Mouse (Mus musculus) c-Kit-positive CD71-positive TER-119-negative erythroid progenitor cells, embryonic 14.5 days (primary cell): ENCODE results near the gene Pigu.

Experiments used
- DNase-seq: peaks from one replicate; pipeline ENCODE4 v3.0.0-alpha.2; 2013; ENCODE audit warnings: low read depth

The Pigu gene

DNA sequence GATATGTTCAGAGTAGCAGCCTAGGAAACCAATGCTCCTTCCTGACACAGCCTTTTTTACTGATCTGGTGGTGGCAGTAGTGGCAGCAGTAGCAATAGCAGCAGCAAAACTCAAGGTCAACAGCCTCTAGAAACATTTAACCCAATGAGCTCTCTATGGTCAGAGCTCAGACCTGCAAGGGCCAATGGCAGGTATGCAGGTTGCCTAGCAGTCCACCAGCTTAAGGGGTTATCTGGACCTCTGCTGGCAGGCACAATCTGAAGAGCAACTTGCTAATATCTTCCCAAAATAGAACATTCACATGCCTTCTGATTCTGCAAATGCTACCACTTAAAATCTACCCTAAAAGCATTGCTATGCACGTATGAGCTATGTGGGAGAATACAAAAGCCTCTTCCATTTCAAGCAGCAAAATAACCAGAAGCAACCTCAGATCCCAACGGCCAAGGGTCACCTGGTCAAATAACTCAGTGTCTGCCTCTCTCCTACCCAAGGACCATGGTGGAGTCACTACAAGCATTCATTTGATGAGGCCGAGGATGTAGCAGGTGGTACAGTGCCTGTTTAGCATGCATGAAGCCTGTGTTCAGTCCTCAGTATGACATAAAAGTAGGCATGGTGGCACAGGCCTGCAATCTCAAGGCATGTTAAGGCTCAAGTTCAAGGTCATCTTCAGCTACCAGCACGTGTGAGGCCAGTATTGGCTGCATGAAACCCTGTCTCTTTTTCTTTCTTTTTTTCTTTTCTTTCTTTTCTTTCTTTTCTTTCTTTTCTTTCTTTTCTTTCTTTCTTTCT lies 69.6 kb downstream of the Pigu start:
- DNase-seq, result no peak

DNA sequence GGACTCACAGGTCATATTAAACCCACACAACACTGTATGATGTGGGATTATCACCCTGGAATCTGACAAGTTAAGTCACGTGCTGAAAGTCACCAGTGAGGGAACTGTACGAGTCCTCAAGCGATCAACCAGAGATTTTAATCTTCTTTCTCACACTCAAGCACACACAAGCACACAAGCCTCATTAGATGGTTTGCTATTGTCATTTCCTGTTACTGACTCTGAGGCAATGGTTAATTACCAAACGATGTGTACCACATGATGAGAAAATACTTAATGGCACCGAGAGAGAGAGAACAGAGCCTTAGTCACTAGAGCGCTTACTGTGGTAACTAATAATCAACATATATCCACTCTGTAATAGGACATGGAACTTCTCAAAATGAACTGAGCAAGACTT lies 71.5 kb downstream of the Pigu start:
- no peak for DNase-seq

- no peak for DNase-seq
Observed at GRCm38 (mm10) chr2:155284647-155285046, 72.6 kb downstream of the Pigu start.

DNA sequence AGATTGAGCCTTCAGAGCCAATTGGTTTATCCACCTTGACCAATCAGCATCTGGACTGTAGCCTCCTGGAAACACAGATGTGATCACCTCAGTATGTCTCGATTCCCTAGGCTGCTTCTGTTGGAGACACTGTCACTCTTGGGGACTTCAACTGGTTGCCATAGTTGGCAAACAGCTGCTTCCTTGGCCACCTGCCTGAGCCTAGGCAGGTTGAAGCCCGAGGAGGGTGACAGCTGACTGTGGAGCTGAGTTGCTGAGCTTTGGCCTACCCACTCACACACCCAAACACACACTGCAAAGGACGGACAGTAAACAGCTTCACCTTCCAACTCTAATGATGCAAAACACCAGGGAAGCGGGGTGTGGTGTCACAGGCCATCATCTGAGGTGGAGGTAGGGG lies 73.4 kb downstream of the Pigu start:
- no peak for DNase-seq

- DNase-seq, result no peak
Observed at GRCm38 (mm10) chr2:155280116-155280515, 77.1 kb downstream of the Pigu start.

DNA sequence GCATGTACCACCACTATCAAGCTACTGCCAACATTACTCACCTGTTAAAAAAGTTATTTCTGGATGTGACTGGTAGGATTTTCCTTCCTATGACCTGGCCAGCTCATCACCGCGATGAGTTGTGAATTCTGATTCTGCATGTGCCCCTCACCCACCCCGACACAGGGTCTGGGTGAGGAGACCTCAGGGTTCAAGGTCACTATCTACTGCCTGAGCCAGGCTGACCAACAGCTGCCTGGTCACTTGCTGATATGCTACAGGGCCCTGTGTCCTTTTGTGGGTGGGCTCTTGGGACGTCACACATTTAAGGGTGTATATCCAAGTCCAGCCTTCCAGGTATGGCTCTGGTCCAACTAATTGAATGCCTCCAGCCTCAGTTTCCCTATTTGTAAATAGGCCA lies 78.1 kb downstream of the Pigu start:
- no peak for DNase-seq

DNA sequence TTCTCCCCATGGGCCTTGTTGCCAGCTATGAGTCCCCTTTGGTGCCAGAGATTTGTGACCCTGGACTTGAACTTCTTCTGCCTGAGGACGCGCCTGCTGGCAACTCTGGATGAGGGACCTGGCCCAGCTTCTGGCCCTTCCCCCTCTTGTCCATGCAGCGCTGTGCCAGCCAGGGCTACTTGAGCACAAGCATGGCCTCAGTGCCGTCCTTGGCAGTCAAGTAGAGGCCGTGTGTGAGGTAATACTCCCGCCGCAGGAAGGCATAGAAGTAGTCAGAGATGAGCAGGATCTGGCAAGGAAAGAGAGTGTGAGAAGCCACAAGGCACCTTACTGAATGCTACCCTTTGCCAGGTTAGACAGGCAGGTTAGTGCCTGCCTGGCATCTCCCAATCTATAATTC lies 78.9 kb downstream of the Pigu start:
- no peak for DNase-seq

DNA sequence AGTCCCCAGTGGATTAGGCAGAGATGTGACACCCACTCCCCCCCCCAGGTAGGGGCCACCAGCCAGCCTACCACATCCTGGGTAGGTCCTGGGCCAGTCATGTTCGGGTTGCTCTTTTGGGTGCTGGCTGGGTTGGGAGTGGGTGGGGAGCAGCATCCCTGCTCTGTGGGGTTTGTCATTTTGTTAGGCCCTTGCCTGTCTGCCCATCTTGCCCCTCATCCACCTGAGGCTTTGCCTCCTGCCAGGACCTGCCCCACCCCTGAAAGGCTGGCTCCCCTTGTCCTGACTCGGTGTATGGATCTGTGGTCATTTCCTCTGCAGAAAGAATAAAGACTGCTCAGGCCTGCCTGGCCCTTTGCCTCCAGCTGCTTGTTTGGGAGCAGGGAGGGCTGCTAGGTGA lies 79.5 kb downstream of the Pigu start:
- DNase-seq, result no peak

DNA sequence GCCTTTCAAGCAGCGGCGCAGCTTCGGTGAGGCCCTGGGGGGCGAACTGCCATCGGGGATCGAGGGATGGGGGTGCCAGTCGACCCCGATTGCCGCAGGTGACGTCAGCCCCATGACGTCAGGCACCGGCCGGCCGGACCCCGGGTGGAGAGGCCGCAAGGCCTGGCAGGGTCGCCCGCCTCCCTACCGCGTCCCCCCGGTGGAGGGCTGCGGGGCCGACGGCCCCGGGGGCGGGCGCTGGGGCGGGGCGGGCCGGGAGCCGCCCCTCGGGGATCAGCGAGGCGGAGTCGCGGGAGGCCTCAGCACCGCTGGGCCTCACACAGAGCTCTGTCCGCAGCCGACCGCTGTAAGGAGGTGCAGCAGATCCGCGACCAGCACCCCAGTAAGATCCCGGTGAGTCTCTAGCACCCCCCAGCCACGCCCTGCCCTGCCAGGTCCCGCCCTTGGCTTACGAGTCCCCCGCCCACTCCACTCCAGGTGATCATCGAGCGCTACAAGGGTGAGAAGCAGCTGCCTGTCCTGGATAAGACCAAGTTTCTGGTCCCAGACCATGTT lies 80.5 kb downstream of the Pigu start:
- DNase-seq, result no peak

DNA sequence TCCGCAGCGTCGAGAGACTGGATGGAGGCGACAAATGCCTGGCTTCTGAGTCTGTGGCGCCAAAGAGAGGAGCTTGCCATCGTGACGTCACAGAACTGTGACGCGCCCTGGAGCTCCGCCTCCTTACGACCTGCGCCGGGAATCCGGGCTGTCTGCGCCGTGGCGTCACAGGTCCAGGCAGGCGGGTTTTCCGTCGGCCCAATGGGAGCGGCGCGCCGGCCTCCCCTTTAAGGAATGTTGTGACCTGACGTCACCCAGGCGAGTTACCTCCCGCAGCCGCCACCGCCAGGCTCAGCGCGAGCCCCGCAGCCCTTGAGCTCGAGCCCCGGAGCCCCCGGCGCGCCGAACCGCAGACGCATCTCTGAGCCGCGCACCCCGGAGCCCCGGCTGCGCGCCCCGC lies 81.0 kb downstream of the Pigu start, which contains the start of gene Map1lc3a:
Gene Map1lc3a, plus strand, starts transcription at position 103 of the 400 bp plus-strand sequence.
- DNase-seq, result peak; percentile 95

- DNase-seq, result no peak
Observed at GRCm38 (mm10) chr2:155273603-155274002, 83.6 kb downstream of the Pigu start.

DNA sequence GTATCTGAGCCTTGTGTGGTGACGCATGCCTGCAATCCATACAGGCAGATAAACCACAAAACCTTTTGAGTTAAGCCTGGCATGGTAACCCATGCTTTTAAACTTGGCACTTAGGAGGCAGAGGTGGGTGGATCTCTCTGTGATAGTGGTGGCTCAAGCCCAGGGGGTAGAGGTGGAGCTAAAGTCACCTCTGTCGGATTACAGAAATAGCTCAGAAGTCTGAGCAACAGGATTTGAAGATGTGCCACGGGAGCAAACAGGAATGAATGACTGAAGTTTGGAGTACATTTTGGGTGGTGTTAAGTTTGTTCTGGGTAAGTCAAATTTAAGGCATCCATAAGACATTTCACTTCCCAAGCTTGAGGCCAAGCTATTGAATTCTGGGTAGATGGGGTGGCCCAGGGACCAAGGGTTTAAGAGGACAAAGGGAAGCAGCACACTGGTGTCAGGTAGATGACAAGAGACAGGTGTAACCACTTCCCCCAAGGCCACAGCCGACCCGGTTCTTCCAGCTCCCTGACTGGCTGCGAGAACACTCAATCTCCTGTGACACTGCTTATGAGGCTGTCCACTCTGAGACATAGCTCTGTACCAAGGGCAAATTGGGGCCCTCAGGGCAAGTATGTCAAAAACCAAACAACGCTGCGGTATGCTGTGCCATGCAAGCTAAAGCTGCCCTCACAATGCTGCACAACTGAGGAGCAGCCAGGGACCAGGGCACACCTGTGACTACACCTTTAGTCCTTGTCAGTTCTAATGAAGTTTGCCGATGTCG lies 84.6 kb downstream of the Pigu start:
- no peak for DNase-seq

GRCm38 (mm10) chr2:155271957-155272356 lies 85.3 kb downstream of the Pigu start:
- no peak for DNase-seq

DNA sequence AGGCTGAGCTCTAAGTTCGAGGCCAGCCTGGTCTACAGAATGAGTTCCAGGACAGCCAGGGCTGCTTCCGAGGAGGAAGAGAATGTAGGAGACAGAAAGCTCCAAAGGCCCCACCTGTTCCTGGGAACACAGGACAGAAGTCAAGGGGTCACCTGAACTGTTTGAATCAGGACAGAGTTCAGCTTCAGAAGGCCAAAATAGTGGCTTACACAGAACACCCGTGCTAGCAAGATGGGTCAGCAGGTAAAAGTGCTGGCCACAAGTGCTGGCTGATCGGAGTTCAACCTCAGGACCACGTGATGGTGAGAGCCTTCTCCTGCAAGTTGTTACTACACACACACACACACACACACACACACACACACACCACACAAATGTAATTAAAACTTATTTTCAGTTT lies 90.3 kb downstream of the Pigu start:
- no peak for DNase-seq

GRCm38 (mm10) chr2:155265526-155265925 lies 91.7 kb downstream of the Pigu start:
- no peak for DNase-seq

GRCm38 (mm10) chr2:155249588-155249987 lies 107.6 kb downstream of the Pigu start:
- DNase-seq, result no peak

GRCm38 (mm10) chr2:155248718-155249117 lies 108.5 kb downstream of the Pigu start:
- no peak for DNase-seq

- no peak for DNase-seq
Observed at GRCm38 (mm10) chr2:155248206-155248605, 109.0 kb downstream of the Pigu start.

- no peak for DNase-seq
Observed at GRCm38 (mm10) chr2:155246231-155246630, 111.0 kb downstream of the Pigu start.

- DNase-seq, result no peak
Observed at GRCm38 (mm10) chr2:155242296-155242855, 114.9 kb downstream of the Pigu start.

DNA sequence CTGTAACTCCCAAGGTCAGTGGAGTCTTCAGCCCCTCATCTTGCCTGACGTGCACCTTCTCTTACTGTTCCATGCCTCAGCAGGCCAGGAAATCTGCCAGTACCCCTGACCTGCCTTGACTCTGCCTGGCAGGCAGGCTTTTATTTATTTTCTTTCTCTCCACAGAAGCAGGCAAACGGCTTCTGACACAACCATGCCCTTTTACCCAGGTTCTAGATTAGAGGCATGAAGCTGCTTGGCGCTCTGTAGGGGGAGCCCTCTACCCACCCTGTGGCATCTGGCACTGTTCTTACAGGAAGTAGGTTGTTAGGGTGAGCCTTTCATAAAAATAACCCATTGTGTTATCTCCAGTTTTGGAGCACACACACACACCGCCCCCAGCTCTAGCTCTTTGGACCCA lies 116.3 kb downstream of the Pigu start:
- DNase-seq, result no peak

GRCm38 (mm10) chr2:155237276-155237675 lies 120.0 kb downstream of the Pigu start:
- DNase-seq, result no peak
